Mouse (Mus musculus) frontal cortex, postnatal 25 days (tissue): ENCODE results near the gene Gm20696.

Source experiments
- DNase-seq, 2 experiments: peaks; one replicate each; pipeline ENCODE4 v3.0.0; 2022; ENCODE audit warnings: low spot score in 2 of 2

Gene Gm20696

DNA sequence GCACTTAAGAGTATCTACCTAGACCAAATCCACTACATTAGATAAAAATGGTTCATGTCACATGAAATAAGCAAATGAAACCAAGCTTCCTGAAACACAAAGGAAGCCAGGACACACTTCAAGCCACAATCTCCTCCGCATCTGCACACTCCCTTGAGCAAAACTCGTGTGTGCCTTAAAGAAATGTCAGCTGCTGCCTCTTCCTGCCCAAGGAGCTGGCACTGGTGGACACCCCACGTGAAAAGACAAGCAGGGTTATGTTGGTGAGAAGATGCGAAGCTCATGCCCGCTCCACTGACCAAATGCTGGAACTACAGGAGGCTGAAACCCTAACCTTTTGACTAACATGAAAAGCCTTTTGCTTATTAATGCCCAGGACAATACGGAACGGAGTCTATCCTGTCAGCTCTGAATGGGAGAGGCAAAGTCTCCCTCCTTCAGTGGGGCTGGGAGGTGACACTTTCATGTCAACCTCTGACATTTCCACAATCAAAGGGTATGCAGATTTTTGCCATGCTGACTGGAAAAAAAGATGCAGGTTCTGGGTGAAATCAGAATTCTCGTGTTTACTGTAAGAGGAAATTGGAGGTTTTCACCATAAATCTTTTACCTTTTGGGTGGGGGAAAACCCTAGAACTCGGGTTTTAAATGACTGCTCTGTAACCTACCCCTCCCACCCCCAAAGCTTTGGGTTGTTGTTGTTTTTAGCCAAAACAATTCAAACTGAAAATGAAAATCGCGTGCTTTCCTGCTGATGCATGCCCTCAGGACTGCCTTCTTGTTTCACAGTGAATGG is 405.5 kb downstream of the Gm20696 start:
- no peak for DNase-seq

- no peak for DNase-seq
Observed at GRCm38 (mm10) chr6:99258346-99258745, 408.3 kb downstream of the Gm20696 start.

DNA sequence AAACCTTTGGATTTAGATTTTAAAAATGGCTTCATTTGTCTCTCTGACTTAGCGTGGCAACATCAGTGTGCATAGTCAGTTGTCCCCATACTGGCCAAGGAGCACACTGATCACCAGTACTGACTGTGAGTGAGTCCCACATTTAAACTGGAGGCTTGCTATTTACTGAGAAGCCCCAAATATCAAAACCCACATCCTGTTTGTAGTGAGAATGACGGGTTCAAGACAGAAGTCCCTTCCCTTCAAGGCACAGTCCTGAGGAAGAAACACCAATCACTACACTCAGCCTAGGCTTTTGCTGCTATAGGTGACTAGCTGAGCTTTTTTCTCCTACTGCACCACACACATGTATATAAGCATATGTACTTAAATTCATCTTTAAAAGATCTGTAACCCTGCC is 408.9 kb downstream of the Gm20696 start:
- no peak for DNase-seq

GRCm38 (mm10) chr6:99253331-99253730 is 413.3 kb downstream of the Gm20696 start:
- DNase-seq, result no peak

GRCm38 (mm10) chr6:99252816-99253215 is 413.8 kb downstream of the Gm20696 start:
- no peak for DNase-seq

DNA sequence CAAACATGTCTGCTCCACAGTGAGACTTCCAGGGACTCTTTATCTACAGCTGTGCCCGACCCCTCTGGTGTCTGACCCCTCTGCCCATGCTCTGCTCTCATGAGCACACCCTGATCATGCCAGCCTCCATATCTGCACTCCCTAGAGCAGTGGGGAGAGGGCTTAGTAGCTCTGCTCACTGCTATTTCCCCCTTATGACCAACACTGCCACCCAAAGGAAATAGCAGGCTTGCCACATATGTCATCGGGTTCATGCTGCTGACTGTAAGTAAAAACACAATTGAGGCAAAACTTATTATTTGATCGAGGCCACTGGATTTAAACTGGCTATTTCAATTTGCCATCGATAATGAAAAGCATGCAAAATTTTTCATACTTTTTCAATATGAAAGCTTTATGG is 414.7 kb downstream of the Gm20696 start:
- no peak for DNase-seq

GRCm38 (mm10) chr6:99251222-99251621 is 415.4 kb downstream of the Gm20696 start:
- DNase-seq, result no peak

DNA sequence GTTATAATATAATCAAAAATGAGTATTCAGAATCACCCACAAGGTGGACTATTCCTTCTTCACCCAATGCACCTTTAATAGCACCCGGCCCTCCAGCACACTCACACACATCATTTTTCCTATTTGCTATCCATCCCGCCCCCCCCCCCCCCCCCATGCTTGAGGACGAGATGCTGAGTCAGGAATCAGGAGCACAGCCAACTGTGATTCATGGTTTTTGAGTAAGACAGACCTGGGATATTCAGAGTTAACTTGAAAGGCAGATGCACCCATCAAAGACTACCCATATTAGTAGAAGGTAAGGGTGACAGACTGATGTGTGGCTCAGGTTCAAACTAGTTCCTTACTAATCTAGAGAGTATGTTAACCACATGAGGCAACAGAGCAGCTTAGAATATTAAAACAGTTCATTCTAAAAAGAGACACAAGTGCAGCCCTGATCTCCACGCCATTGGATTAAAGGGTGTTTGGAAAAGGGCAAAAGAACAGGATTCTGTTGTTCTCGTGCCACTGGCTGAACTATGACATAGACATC is 417.0 kb downstream of the Gm20696 start:
- no peak for DNase-seq

- no peak for DNase-seq
Observed at GRCm38 (mm10) chr6:99248396-99248795, 418.2 kb downstream of the Gm20696 start.

DNA sequence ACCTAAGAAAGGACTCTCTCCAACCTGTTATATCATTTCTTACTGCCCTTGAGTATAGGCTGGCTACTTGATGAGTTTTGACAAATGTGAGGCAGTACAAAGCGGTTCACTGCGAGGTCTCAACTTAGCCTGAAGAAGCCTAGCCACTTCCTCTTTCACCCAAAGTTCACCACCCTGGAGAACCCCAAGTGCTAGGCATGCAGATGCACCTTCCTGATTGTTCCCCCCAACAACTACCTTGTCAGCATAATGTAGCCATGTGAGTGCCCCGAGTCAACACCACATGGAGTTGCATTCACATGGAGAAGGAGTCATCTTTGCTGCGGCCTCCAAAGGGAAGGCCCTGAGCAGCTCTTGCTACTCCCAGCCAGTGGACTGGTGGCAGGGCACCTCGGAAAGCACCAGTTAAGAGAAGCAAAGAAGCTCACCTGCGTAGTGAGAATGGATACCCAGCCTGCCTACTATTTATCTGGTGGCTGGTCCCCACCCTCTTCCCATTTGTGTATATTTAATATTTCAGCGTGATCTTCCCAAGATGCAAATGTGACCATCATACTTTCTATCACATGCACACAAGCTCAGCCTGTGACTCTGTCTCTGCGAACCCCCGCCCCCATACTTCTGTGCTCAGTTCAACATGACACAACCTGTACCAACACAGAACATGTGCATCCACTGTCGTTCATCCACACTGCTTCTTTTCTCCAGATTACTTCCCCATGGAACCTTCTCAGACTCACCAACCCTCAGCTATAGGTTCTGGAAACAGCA is 424.8 kb downstream of the Gm20696 start:
- no peak for DNase-seq

DNA sequence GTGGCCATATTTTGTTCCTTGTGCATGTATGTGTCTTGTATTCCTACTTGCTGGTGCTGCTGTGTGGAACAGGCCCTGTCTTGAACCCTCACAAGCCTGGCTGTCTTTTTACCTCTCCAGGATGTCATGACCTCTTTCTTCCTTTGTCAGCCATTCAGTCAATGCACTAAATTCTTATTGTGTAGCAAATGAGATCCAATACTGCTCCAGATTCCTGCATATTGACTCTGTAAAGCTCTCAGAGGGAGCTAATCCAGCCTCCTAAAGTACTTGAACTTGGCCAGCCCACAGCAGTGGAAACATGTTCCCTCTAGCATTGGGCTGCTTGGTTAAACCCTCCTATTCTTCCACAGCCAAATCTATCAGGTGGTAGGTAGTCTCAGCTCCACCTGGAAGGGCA is 425.8 kb downstream of the Gm20696 start:
- DNase-seq, result no peak

DNA sequence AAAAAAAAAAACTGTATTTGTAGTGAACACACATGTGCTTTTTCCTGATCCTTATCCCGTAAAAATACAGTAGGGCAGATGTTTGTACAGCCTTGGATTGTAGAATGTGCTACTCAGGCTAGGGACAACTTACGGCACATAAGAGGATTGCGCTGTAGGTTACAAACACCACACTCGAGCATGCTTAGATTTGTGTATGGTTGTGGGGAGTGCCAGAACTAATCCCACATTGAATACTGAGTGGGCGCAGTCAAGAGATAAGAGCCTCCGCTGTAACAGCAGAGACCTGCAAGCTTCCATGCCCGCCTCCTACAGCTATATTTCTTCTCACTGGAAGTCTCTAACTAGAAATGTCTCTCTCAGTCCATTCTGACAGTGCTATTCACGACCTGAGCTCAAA is 431.0 kb downstream of the Gm20696 start:
- DNase-seq, result no peak

DNA sequence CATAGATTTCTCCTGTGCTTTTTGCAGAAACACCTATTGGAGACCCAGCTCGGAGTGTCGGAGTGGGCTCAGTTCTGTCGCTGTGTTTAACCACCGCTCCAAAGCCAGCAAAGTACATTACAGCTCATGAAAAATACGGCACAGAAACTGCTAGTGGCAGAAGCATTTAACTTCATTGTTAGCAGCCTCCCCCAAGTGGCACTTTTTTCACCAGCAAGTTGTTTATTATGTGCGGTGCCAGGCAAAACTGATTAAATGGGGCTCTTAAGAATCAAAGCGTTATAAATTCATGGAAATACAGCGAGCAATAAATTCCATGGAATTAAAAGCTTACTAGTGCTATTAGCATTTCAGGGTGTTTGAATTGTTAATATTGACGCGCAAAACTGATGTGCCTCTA is 433.2 kb downstream of the Gm20696 start:
- no peak for DNase-seq

- no peak for DNase-seq
Observed at GRCm38 (mm10) chr6:99228336-99228870, 438.2 kb downstream of the Gm20696 start.

DNA sequence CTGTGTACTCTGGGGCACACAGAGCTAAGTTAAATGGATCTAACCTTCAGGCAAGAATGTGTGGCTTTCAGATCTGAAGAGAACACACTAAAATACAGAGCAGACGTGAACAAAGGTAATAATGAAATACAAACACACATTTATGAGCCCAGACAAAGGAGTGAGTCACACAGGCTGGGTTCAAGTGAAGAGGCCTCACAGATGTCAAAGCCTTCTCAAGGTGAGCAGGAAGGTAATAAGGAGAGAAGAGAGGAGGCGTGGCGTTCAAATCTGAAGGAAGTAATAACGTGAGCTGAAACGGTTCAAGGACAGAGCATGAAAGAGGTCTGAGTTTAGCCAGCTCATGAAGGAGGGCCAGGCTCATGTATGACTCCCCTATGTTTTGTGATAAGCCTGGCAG is 445.4 kb downstream of the Gm20696 start:
- no peak for DNase-seq

GRCm38 (mm10) chr6:99220472-99220871 is 446.1 kb downstream of the Gm20696 start:
- no peak for DNase-seq

GRCm38 (mm10) chr6:99217846-99218245 is 448.8 kb downstream of the Gm20696 start:
- DNase-seq, result no peak

GRCm38 (mm10) chr6:99217155-99217554 is 449.4 kb downstream of the Gm20696 start:
- DNase-seq, result no peak

DNA sequence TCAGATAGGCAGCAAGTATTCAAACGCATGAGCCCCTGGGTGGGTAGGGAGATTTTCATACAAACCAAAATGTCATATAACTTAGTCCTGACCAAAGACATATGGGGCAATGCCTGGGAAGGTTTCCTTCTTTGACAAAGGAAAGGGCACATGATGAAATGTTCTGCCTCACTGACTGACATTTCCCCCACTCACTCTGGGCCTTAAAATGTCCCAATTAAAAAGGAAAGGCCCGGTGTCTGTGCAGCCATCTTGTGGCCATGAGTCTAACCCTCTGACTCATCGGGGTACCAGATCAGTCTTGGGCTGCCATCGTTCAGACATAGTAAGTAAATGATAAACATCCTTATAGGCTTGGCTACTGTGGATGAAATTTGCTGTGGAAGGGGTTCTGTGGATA is 454.1 kb downstream of the Gm20696 start:
- DNase-seq, result no peak

DNA sequence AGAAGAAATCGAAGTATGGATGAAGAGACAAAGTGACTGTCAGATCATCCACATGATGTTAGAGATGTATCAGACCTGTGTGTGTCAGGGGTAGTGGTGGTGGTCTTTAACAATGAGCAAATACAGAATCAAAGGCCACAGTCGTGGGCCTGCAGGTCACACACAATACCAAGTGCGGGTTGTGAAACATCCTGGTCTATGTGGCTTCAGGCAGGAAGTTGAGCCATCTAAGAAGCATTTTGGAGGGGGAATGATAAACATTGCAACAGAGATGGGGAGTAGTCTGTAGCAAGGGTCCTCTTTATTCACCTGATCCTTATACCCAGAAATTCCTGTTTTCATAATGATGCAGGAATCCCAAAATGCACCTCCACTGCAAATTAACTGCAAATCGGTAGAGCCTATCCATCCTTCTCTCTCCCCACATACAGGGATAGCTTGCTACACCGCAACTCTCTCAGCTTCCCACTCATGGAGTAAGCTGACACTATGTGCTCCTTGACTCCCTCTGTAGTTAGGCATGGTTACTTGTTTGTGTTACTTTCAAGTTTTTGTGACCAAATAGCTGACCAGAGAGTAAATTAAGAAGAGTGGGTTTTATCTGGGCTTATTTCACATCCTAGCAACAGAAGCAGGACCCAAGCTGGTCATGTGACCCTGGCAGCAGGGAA is 454.8 kb downstream of the Gm20696 start:
- no peak for DNase-seq

GRCm38 (mm10) chr6:99210161-99210560 is 456.4 kb downstream of the Gm20696 start:
- DNase-seq, result no peak
